ENCODE assay signal across 9 mouse cellular contexts in the genomic region with DNA sequence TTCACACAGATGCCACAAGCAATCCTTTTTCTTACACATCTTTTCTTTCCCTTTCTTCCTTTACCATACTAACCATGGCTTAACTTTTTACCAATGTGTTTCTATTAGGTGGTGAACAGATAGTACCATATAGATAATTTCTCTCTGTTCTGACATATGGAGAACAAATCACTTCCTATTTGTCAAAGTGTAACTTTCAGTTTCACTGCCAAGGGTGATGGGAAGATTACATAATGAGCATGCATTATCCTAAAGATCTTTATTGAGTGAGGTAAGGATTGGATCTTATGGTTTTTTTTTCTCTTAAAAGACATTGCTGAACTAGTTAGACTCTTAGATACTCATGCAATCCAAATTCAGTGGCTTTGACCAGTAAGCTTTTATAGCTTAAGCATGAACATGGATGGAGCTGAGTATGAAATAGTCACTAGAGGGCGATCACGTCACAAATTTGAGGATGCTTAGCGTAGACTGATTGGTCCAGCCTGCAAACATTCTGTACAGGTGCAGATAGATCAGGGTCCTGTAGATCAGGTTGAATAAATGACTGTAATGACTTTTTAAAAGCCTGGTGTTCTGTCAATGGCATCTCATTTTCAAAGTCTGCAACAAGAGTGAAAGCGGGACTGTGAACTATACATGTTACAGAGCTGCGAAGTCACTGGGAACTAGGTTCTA.
DNase-seq lines count a peak whose midpoint lies in the region; ATAC-seq lines count a peak whose summit lies in the region.
"Had no signal": no experiment of that assay in that cellular context is flagged by ENCODE, and none has a peak within 500 bp of the region (broad histone marks: within the 10 kb centered on the region; RNA-seq: fewer than 3 reads in every experiment).

No protein-coding gene starts in this region.

- no peak overlapping the region for H3K4me3 ChIP-seq in embryonic facial prominence, embryonic 15.5 days (replicated peaks)
- H3K4me3 ChIP-seq in hindbrain, embryonic 13.5 days = no peak overlapping the region
- no peak overlapping the region for H3K4me3 ChIP-seq in midbrain, embryonic 13.5 days (replicated peaks)
- H3K4me3 ChIP-seq: limb, embryonic 12.5 days had no signal

- H3K4me2 ChIP-seq in embryonic facial prominence, embryonic 15.5 days (replicated peaks) = no peak overlapping the region
- no peak overlapping the region for H3K4me2 ChIP-seq in hindbrain, embryonic 13.5 days
- H3K4me2 ChIP-seq in midbrain, embryonic 13.5 days (replicated peaks) = no peak overlapping the region
- H3K4me2 ChIP-seq: limb, embryonic 12.5 days had no signal

- H3K9ac ChIP-seq in embryonic facial prominence, embryonic 15.5 days = no peak overlapping the region
- no peak overlapping the region for H3K9ac ChIP-seq in hindbrain, embryonic 13.5 days
- no peak overlapping the region for H3K9ac ChIP-seq in midbrain, embryonic 13.5 days (replicated peaks)
- H3K9ac ChIP-seq: limb, embryonic 12.5 days had no signal

- peaks cover 2% of the 10 kb centered on the region; the same call in 1 of the 2 replicates for H3K27me3 ChIP-seq in embryonic facial prominence, embryonic 15.5 days
- H3K27me3 ChIP-seq in hindbrain, embryonic 13.5 days = no peaks in the 10 kb centered on the region
- H3K27me3 ChIP-seq in midbrain, embryonic 13.5 days = no peaks in the 10 kb centered on the region
- H3K27me3 ChIP-seq: limb, embryonic 12.5 days had no signal

- peak; percentile 32 for DNase-seq in left cerebral cortex, adult 11 months (ENCODE audit: low spot score)
- no peak for DNase-seq in left cerebral cortex, adult 8-10 months (ENCODE audit: low spot score in 2 of 2)
- peak; percentile 85 for DNase-seq in brain, adult 2 months (ENCODE audit: low read depth, low spot score)
- peak; percentile 38 to 54 for DNase-seq in layer of hippocampus, postnatal 10 days (ENCODE audit: low spot score in 2 of 2)
- DNase-seq in yolk sac, embryonic 10.5 days (ENCODE audit: low spot score) = peak; percentile 22

- no peak overlapping the region for H3K27ac ChIP-seq in embryonic facial prominence, embryonic 15.5 days (replicated peaks)
- H3K27ac ChIP-seq in hindbrain, embryonic 13.5 days = no peak overlapping the region
- no peak overlapping the region for H3K27ac ChIP-seq in midbrain, embryonic 13.5 days
- H3K27ac ChIP-seq: limb, embryonic 12.5 days had no signal

- 34% methylated on average over 5 of the region's 5 CpGs for WGBS in embryonic facial prominence, embryonic 15.5 days
- 35% methylated on average over 5 of the region's 5 CpGs for WGBS in hindbrain, embryonic 13.5 days
- WGBS in midbrain, embryonic 13.5 days = 34% methylated on average over 5 of the region's 5 CpGs

- 0 out of 2 replicates have a peak, but pooled peaks have one; percentile 47 for ATAC-seq in embryonic facial prominence, embryonic 15.5 days (ENCODE audit: insufficient number of reproducible peaks, low FRiP score, low TSS enrichment, low read depth)
- ATAC-seq in hindbrain, embryonic 13.5 days (ENCODE audit: low FRiP score) = peak; percentile 91
- ATAC-seq in midbrain, embryonic 13.5 days = peak; percentile 94

- H3K9me3 ChIP-seq in embryonic facial prominence, embryonic 15.5 days (replicated peaks) = no peaks in the 10 kb centered on the region
- H3K9me3 ChIP-seq in hindbrain, embryonic 13.5 days = no peaks in the 10 kb centered on the region
- no peaks in the 10 kb centered on the region for H3K9me3 ChIP-seq in midbrain, embryonic 13.5 days
- H3K9me3 ChIP-seq: limb, embryonic 12.5 days had no signal

- H3K36me3 ChIP-seq in embryonic facial prominence, embryonic 15.5 days = no peaks in the 10 kb centered on the region
- H3K36me3 ChIP-seq in hindbrain, embryonic 13.5 days = no peaks in the 10 kb centered on the region
- no peaks in the 10 kb centered on the region for H3K36me3 ChIP-seq in midbrain, embryonic 13.5 days
- H3K36me3 ChIP-seq: limb, embryonic 12.5 days had no signal

- no peaks in the 10 kb centered on the region for H3K4me1 ChIP-seq in embryonic facial prominence, embryonic 15.5 days
- H3K4me1 ChIP-seq in hindbrain, embryonic 13.5 days (replicated peaks) = no peaks in the 10 kb centered on the region; the same call in 1 of the 2 replicates
- H3K4me1 ChIP-seq in midbrain, embryonic 13.5 days (replicated peaks) = no peaks in the 10 kb centered on the region

Comparison
In these comparisons a context has a peak if more than half of its experiments do, and no peak if none do; other contexts are left out.
1. DNase-seq: peak in left cerebral cortex, adult 11 months (single experiment), brain, adult 2 months (single experiment), layer of hippocampus, postnatal 10 days (2 of 2) and yolk sac, embryonic 10.5 days (single experiment); none in left cerebral cortex, adult 8-10 months (0 of 2).
2. Peak in every context shown above with its lines, with median percentiles within 50 percentile points of each other: ATAC-seq.